Mouse (Mus musculus): ENCODE data around the gene Ttll3.

DNA sequence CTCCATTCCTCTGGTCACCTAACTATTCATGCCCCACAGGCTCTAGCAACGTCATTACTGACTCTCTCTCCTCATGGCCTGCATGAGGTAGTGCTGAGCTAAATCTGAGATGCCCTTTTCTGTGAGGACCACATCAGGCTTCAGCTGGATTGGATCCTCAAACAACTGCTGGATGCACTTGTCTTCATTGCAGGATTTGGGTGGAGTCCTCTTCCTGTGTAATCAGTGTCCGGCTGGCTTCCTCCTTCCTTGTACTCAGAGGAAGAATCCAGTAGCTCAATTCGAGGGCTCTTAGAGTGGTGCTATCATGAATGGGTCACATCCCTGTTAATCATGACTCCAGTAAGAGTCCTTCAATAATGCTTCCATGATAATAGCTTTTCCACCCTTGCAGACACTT, 35.4 kb upstream of the Ttll3 start:
- TF ChIP-seq MYC (IDR thresholded peaks at IDR 0.05; ENCODE audit: low read depth, low read length) (no peak), ETS1 (conservative IDR thresholded peaks at IDR 0.05; ENCODE audit: low read depth, low read length) (no peak)

Measured in CH12.LX (cell line).